Mouse (Mus musculus) heart, postnatal 0 days (tissue): Measurements from ENCODE around the gene Tmprss3. TPM values are rescaled to one million over a fixed set of nuclear protein-coding genes. Genes with fewer than 3 reads are reported as not detected.

Experiments used
- ATAC-seq: fragments of 200-750 bp; cut with Nextera tagmentation; 2 replicates; pipeline ENCODE4 v1.8.0; 2017; ENCODE audit warnings: low read depth, moderate number of reproducible peaks, moderate library complexity; ENCODE audit not compliant: insufficient read depth
- DNase-seq: peaks from one replicate; pipeline ENCODE4 v3.0.0-alpha.2; 2016; ENCODE audit warnings: low spot score
- H3K27ac ChIP-seq: fragments of 300-500 bp; sonication (generic); 2 replicates; pipeline ENCODE4 v1.5.1; 2014; ENCODE audit warnings: low read depth, mild to moderate bottlenecking
- H3K27me3 ChIP-seq: fragments of 300-500 bp; sonication (generic); 2 replicates; pipeline ENCODE4 v1.6.1; 2014; ENCODE audit warnings: low read length, mixed read lengths; ENCODE audit not compliant: control insufficient read depth, insufficient read depth
- H3K36me3 ChIP-seq: fragments of 300-500 bp; sonication (generic); replicated peaks from 2 replicates; pipeline ENCODE4 v1.6.1; 2014; ENCODE audit warnings: low read length, mixed read lengths; ENCODE audit not compliant: control insufficient read depth, insufficient read depth
- H3K4me1 ChIP-seq: fragments of 300-500 bp; sonication (generic); 2 replicates; pipeline ENCODE4 v1.6.1; 2014; ENCODE audit warnings: antibody characterized with exemption; ENCODE audit not compliant: control insufficient read depth, insufficient read depth
- H3K4me2 ChIP-seq: fragments of 300-500 bp; sonication (generic); 2 replicates; pipeline ENCODE4 v1.6.1; 2014; ENCODE audit warnings: low read depth, mild to moderate bottlenecking, low read length, moderate library complexity
- H3K4me3 ChIP-seq: fragments of 300-500 bp; sonication (generic); 2 replicates; pipeline ENCODE4 v1.5.1; 2014; ENCODE audit warnings: low read depth, low read length
- H3K9ac ChIP-seq: fragments of 300-500 bp; sonication (generic); replicated peaks from 2 replicates; pipeline ENCODE4 v1.6.1; 2014; ENCODE audit warnings: low read depth, low read length, mixed read lengths
- H3K9me3 ChIP-seq: fragments of 300-500 bp; sonication (generic); replicated peaks from 2 replicates; pipeline ENCODE4 v1.6.1; 2016; ENCODE audit warnings: low read length; ENCODE audit not compliant: control insufficient read depth
- CTCF ChIP-seq: IDR thresholded peaks from 2 replicates; pipeline ENCODE4 v1.5.1; 2016; ENCODE audit warnings: antibody characterized with exemption, control low read depth, low read depth
- EP300 ChIP-seq: IDR thresholded peaks from 2 replicates; pipeline ENCODE4 v1.6.1; 2016; ENCODE audit warnings: antibody characterized with exemption, low read depth
- WGBS: fragments of 180-500 bp; shearing (Covaris S2); extraction: QIAGEN DNeasy Blood & Tissue Kit; methylation state at CpG from one replicate; pipeline ENCODE4 v1.1.7; 2014; 5-methylcytosine and 5-hydroxymethylcytosine counted together
- polyA plus RNA-seq: library from polyadenylated mRNA; unstranded; fragments of >200 nt; fragmentation: Nextera tagmentation; extraction: Ambion mirVana; gene quantifications from 2 replicates; pipeline ENCODE4 v1.2.1, GENCODE M21; 2015
- total RNA-seq: library from RNA; depleted of rRNA; stranded (reverse); fragments of >200 nt; gene quantifications from 2 replicates; pipeline ENCODE4 v1.2.3, GENCODE M21; 2014; ENCODE audit warnings: low replicate concordance

Tmprss3 gene
- total and polyA plus RNA-seq, 2 experiments from 2014 or later, result not detected

DNA sequence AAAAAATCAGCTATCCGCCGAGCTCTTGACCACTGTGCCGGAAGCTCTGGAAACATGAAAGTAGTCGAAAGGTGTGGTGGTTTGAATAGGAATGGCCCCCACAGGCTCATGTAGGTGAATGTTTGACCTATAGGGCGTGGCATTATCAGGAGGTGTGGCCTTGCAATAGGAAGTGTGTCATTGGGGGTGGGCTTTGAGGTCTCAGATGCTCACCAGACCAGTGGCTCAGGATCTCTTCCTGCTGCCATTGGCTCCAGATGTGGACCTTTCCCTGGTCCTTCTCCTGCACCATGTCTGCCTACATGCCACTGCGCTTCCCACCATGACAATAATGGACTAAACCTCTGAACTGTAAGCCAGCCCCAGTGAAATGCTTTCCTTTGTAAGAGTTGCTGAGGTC is 13.1 kb upstream of the Tmprss3 start:
- Histone ChIP-seq H3K9me3 (no peaks in the 10 kb centered on the region), H3K9ac (no peak overlapping the region), H3K36me3 (no peaks in the 10 kb centered on the region), H3K4me1 (no peaks in the 10 kb centered on the region), H3K27ac (no peak overlapping the region), H3K27me3 (no peaks in the 10 kb centered on the region), H3K4me3 (no peak overlapping the region), H3K4me2 (no peak overlapping the region)
- no peak for ATAC-seq
- no peak for TF ChIP-seq CTCF
- no peak for TF ChIP-seq EP300
- 82% methylated on average over 6 of the region's 6 CpGs for WGBS
- no peak for DNase-seq

GRCm38 (mm10) chr17:31210299-31210698 is 11.5 kb upstream of the Tmprss3 start:
- Histone ChIP-seq H3K27ac (no peak overlapping the region), H3K36me3 (no peaks in the 10 kb centered on the region), H3K9me3 (no peaks in the 10 kb centered on the region), H3K4me3 (no peak overlapping the region), H3K27me3 (no peaks in the 10 kb centered on the region), H3K9ac (no peak overlapping the region), H3K4me2 (no peak overlapping the region), H3K4me1 (no peaks in the 10 kb centered on the region)
- WGBS, result 57% methylated on average over 7 of the region's 7 CpGs
- no peak for TF ChIP-seq EP300
- no peak for TF ChIP-seq CTCF
- ATAC-seq (no peak), DNase-seq (no peak)

DNA sequence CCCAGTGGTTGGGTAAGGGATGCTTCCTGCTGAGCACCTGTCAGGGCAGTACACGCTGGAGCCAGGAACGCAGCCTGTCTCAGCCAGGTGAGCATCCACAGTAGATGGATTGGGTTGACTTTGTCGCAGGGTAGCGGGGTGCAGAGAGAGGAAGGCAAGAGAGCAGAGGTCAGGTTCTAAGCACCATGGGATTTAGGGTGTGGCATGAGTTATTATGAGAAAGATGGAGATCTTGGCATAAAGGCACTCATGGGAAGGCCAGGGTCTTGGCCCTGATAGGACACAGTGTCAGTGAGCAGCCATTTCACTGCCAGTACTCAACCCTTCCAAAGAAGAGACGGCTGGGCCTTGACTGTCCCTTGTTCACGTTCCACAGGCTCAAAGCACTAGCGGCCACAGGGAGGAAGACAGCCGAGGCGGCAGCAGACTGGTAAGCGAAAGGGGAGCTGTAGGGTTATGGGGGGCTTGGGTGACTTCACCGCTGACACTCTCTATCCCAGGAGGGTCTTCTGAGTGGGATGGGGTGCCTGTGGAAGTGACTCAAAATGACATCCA is 10.7 kb upstream of the Tmprss3 start:
- H3K9ac ChIP-seq, result no peak overlapping the region
- no peak overlapping the region for H3K4me3 ChIP-seq
- ATAC-seq (no peak), DNase-seq (no peak)
- no peak overlapping the region for H3K27ac ChIP-seq
- H3K27me3 ChIP-seq, result no peaks in the 10 kb centered on the region
- 88% methylated on average over 11 of the region's 11 CpGs for WGBS
- H3K4me2 ChIP-seq, result no peak overlapping the region
- no peaks in the 10 kb centered on the region for H3K36me3 ChIP-seq
- H3K9me3 ChIP-seq, result no peaks in the 10 kb centered on the region
- H3K4me1 ChIP-seq, result no peaks in the 10 kb centered on the region
- TF ChIP-seq CTCF (no peak), EP300 (no peak)

- H3K36me3 ChIP-seq, result no peaks in the 10 kb centered on the region
- no peaks in the 10 kb centered on the region for H3K4me1 ChIP-seq
- H3K9ac ChIP-seq, result no peak overlapping the region
- ATAC-seq (no peak), DNase-seq (no peak)
- peak overlapping the region; percentile 19; the same call in 1 of the 2 replicates for H3K4me3 ChIP-seq
- no peaks in the 10 kb centered on the region for H3K27me3 ChIP-seq
- no peak for TF ChIP-seq CTCF
- TF ChIP-seq EP300, result no peak
- no peaks in the 10 kb centered on the region for H3K9me3 ChIP-seq
- 83% methylated on average over 8 of the region's 8 CpGs for WGBS
- peak overlapping the region; percentile 16; the same call in 1 of the 2 replicates for H3K4me2 ChIP-seq
- H3K27ac ChIP-seq, result no peak overlapping the region
These were observed 9.9 kb upstream of the Tmprss3 start for GRCm38 (mm10) chr17:31208654-31209053.

DNA sequence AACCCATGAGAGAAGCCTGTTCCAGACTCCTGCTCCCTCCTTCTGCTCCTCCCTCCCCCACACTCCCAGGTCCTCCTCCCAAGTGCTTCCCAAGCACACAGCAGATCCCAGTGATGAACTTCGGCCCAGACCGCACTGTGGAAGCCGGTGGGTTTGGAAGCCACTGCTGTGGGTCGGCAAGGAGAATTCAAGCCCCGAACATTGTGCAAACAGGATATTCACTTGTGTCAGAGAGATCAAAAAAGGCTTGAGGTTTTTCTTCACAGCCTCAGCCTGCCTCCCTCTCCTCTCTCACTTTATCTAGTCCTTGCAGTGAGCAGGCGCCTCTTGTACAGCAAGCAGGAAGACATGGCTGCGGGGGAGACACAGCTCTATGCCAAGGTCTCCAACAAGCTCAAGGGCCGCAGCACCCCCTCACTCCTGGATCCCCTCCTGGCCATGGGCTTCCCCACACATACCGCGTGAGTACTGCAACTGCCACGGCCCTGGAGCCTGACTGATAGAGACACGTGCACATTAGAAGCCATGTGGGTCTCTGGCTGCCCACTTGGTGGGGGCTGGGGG is 9.1 kb upstream of the Tmprss3 start, which contains the start of gene Ubash3a:
TSS of gene Ubash3a (plus strand) at position 103 of the 564 bp plus-strand sequence.
- peak within 1 kb of the TSS; percentile 16; the same call in 1 of the 2 replicates for H3K4me2 ChIP-seq

More for the DNA sequence above, 9.1 kb upstream of the Tmprss3 start, which contains the start of gene Ubash3a:
- Histone ChIP-seq H3K27ac (no peak within 1 kb of the TSS; the same call in 1 of the 2 replicates), H3K9ac (no peak within 1 kb of the TSS), H3K27me3 (no peaks in the 10 kb centered on the region), H3K36me3 (no peaks in the 10 kb centered on the region), H3K4me3 (peak within 1 kb of the TSS; percentile 19; the same call in 1 of the 2 replicates), H3K9me3 (no peaks in the 10 kb centered on the region), H3K4me1 (no peaks in the 10 kb centered on the region)
- TF ChIP-seq CTCF (no peak), EP300 (no peak)
- DNase-seq (no peak), ATAC-seq (no peak)
- WGBS, result 29% methylated on average over 12 of the region's 12 CpGs
